Mouse (Mus musculus): Measurements from ENCODE around the gene Calca. TPM values are rescaled to one million over a fixed set of nuclear protein-coding genes. Genes with fewer than 3 reads are reported as not detected.
"Not testable (repeated sequence)": the region's sequence is repeated elsewhere in the genome, so short reads cannot be mapped to it uniquely, and the experiment has no call there.

The Calca gene
- polyA plus RNA-seq, 1 experiment from 2014 or later = 2.6 TPM

DNA sequence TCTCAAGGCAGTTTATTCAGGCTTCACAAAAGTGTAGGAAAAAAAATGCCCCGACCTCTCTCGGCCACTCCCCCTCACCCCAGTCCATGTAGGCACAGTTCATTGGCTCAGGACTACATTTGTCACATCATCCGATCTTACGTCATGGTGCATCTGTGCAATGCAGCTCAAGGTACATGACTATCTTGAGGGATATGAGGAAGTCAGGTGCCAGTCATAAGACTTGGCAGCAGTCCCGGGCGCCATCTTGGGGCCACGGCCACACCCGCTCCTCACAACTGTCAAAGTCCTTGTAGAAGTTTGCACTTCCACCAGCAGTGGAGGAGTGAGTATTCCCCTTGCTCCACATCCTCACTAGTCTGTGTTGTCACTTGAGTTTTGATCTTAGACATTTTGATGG is 41.8 kb downstream of the Calca start:
- WGBS = 94% methylated on average over 8 of the region's 8 CpGs
- H3K27ac ChIP-seq (ENCODE audit: low read length); H3K9me3 ChIP-seq (replicated peaks; ENCODE audit: control insufficient read depth, low read length); H3K4me2 ChIP-seq (ENCODE audit: low read depth, low read length); H3K4me1 ChIP-seq (ENCODE audit: control insufficient read depth, insufficient read depth, low read length); H3K36me3 ChIP-seq (ENCODE audit: control insufficient read depth, insufficient read depth, low read length); ATAC-seq (ENCODE audit: insufficient read depth, low FRiP score); H3K4me3 ChIP-seq (replicated peaks; ENCODE audit: low read length); H3K9ac ChIP-seq (ENCODE audit: low read length); H3K27me3 ChIP-seq (ENCODE audit: control insufficient read depth, insufficient read depth, low read length): not testable (repeated sequence)

DNA sequence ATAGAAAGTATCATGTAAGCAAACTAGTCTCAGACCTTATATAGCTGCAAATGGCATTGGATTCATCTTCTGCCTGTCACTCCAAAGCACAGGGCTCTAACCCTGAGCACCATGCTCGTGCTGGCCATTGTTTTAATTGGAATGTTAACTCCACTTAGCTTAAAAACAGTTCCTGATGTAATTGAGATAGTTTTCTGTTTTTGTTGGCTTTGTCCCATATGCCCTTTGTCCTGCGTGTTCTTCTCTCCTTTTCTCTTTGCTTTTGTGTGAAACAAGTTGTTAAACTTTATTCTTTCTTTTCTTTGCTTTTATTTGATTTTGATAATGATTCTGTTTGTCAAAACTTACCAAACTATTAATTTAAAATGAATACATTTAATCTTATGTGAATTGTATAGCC is 53.7 kb downstream of the Calca start:
- ATAC-seq (ENCODE audit: insufficient read depth, low FRiP score) = no peak
- Histone ChIP-seq H3K36me3 (ENCODE audit: control insufficient read depth, insufficient read depth, low read length) (no peaks in the 10 kb centered on the region), H3K9ac (ENCODE audit: low read length) (no peak overlapping the region), H3K4me2 (ENCODE audit: low read depth, low read length) (no peak overlapping the region), H3K9me3 (replicated peaks; ENCODE audit: control insufficient read depth, low read length) (no peaks in the 10 kb centered on the region), H3K4me3 (replicated peaks; ENCODE audit: low read length) (no peak overlapping the region), H3K4me1 (ENCODE audit: control insufficient read depth, insufficient read depth, low read length) (no peaks in the 10 kb centered on the region), H3K27ac (ENCODE audit: low read length) (no peak overlapping the region), H3K27me3 (ENCODE audit: control insufficient read depth, insufficient read depth, low read length) (no peaks in the 10 kb centered on the region)
- WGBS = 48% methylated on average over 2 of the region's 2 CpGs

Other genes with a start within 250 kb of the Calca start
- gene Pde3b, start 221.1 kb downstream of the Calca start, polyA plus RNA-seq (2015; fragmentation: Nextera tagmentation; extraction: Ambion mirVana) = 2.6 and 3.5 TPM in 2 replicates
- gene Cyp2r1, start 73.4 kb downstream of the Calca start, polyA plus RNA-seq (2015; fragmentation: Nextera tagmentation; extraction: Ambion mirVana) = 2.5 and 2.6 TPM in 2 replicates
- 4.6 and 5.4 TPM in 2 replicates for gene Calcb, start 82.3 kb upstream of the Calca start, polyA plus RNA-seq (2015; fragmentation: Nextera tagmentation; extraction: Ambion mirVana)
- 25.1 and 29.6 TPM in 2 replicates for gene Insc, start 107.3 kb upstream of the Calca start, polyA plus RNA-seq (2015; fragmentation: Nextera tagmentation; extraction: Ambion mirVana)

Data from stomach, embryonic 16.5 days (tissue).